Mouse (Mus musculus) lung, postnatal 25 days (tissue): ENCODE measurements around the gene Usf1.

Experiments
- DNase-seq: peaks from one replicate; pipeline ENCODE4 v3.0.0; 2022; ENCODE audit warnings: low spot score

Gene Usf1

GRCm38 (mm10) chr1:171410947-171411484, at the start of gene Usf1:
TSS of gene Usf1 (plus strand) at chr1:171411313.
- peak; percentile 96 for DNase-seq

GRCm38 (mm10) chr1:171365934-171366333, 45.2 kb upstream of the Usf1 start:
- DNase-seq: peak; percentile 37

DNA sequence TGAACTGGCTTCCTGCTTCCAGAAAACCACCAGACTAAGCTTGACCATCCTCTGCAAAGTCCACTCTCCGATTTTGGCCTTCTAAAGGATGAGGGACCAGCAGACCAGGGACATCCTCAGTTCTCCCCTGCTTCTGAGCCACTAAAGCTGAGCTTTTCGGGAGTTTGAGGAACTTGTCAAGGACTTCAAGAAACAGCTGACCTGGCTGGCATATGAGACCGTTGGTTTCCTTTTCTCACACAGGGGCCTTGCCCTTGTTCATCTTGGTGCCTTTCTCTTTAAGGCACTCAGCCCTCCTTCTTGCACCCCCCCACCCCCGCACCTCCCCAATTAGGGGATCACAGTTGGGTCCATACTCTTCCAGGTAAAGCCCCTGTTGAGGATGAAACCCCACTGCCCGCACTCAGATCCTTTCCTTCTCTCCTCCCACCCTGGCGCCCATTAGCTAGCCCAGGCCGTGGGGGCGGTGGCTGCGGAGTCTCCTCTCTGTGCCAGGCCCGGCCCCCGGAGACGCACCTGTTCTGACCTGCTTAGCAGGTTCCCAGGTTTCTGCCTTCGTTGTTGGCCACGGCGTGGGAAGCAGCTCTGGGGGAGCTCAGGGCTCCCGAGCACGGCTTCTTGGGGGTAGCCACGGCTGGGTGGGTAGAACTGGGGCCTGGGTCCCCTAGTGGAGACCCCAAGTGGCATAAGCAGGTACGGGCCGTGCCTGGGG, 41.1 kb upstream of the Usf1 start, which contains the start of gene Nectin4:
TSS of gene Nectin4 (plus strand) at position 255 of the 712 bp plus-strand sequence.
- peak; percentile 71 for DNase-seq

GRCm38 (mm10) chr1:171372880-171373279, 38.2 kb upstream of the Usf1 start:
- DNase-seq: no peak

DNA sequence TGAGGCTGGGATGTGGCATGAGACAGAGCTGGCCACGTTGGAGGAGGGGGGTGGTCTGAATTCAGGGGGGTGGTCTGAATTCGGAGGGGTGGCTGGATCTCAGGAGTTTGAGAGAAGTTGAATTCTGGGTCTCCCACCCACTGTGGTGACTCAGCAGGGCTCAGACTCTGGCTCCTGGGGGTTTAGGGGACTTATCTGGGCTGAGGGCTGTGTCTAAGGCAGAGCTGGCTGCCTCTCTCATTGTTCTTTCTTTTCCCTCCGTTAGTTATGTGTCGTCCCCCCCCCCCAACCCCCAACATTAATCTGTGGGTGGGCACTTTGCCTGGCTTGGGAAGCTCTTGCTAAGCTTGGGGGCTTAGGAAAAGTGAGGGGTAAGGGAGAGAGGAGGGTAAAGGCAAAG, 37.2 kb upstream of the Usf1 start:
- no peak for DNase-seq

DNA sequence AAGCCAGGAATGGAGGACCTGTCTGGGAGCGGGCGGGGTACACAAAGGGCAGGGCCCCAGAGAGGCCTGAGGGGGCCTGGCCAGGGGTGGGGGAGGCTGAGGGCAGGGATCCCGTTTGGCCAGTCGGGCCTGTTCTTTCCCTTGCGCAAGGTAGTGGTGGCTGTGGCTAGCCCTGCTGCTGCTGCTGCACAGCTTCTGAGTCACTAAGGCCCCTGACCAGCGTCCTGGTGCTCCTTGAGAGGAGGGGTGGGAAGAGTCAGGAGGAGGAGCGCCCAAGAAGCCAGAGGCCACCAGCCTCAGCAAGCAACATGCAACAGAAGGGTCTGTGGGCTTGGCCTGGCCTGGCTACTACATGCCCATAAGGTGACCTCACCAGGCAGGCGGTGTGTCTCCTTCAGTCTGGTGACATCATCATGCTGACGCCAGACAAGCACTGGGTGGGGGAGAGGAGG, 35.4 kb upstream of the Usf1 start:
- peak; percentile 81 for DNase-seq

GRCm38 (mm10) chr1:171378298-171378697, 32.8 kb upstream of the Usf1 start:
- DNase-seq: no peak

DNA sequence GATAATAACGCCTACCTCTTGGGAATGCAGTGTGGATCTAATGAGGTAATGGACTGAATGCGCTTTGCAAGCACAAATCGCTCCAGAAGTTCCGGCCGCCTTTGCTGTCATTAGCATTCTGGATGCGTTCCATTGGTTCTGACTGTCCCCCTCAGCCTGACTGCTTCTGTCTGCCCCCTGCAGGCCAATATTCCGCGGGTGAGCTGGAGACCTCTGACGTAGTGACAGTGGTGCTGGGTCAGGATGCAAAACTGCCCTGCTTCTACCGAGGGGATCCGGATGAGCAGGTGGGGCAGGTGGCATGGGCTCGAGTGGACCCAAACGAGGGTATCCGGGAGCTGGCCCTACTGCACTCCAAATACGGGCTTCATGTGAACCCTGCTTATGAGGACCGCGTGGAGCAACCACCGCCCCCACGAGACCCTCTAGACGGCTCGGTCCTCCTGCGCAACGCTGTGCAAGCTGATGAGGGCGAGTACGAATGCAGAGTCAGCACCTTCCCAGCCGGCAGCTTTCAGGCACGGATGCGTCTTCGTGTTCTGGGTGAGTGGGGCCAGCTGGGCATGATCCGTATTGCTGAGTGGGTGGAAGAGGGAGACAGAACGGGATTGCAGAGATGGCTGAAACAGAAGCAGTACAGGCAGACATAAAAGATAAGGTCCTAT, 31.0 kb upstream of the Usf1 start:
- DNase-seq: peak; percentile 88

DNA sequence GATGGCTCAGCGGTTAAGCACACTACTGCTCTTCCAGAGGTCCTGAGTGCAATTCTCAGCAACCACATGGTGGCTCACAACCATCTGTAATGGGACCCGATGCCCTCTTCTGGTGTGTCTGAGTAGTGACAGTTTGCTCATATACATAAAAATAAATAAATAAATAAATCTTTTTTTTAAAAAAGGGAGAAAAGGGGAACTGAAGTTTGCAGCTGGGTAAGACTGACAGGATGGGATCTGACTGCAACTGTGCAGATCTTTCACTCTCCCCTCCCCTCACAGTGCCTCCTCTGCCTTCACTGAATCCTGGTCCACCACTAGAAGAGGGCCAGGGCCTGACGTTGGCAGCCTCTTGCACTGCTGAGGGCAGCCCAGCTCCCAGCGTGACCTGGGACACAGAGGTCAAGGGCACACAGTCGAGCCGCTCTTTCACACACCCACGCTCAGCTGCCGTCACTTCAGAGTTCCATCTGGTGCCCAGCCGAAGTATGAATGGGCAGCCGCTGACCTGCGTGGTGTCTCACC, 29.0 kb upstream of the Usf1 start:
- DNase-seq: no peak

- no peak for DNase-seq
Measured at GRCm38 (mm10) chr1:171384361-171384760, 26.8 kb upstream of the Usf1 start.

- DNase-seq: no peak
Measured at GRCm38 (mm10) chr1:171385171-171385570, 25.9 kb upstream of the Usf1 start.

- no peak for DNase-seq
Measured at GRCm38 (mm10) chr1:171387099-171387498, 24.0 kb upstream of the Usf1 start.

- peak; percentile 89 for DNase-seq
Measured at GRCm38 (mm10) chr1:171388376-171389102, 22.6 kb upstream of the Usf1 start, which contains the start of gene Arhgap30. TSS of gene Arhgap30 (plus strand) at chr1:171388954.

DNA sequence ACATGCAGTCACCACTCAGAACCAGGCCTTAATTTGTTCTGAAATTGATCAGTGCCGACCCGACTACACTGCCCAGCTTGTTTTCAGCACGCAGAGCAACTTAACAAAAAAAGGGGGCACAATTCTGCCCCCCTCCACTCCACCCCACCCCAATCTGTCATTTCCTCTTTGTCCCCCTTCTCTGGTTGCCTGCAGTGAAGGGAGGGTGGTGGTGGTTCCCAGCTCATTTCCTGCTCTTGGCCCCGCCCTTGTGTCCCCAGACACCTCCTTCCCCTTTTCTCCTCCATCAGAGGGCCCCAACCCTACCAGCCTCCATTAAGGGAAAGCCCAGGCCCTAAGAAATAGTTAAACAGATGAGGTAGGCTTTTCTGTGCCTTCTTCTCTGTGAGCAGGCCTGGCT, 21.0 kb upstream of the Usf1 start:
- DNase-seq: peak; percentile 73

DNA sequence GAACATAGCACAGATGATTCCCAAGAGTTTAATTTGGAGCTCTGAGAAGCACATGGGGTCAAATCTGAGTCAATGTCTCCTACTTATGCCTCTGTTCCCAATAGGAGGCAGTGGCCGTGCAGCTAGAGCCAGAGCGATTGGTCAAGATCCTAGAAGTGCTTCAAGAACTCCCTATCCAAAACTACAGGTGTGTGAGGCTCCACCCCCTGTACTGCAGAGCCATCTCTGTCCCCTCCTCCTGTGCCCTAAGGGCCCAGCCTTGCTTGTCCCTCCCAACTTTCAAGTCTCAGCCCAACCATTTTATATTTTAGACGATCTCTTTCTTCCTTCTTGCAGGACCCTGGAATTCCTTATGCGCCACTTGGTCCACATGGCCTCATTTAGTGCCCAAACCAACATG, 9.3 kb upstream of the Usf1 start:
- DNase-seq: no peak

DNA sequence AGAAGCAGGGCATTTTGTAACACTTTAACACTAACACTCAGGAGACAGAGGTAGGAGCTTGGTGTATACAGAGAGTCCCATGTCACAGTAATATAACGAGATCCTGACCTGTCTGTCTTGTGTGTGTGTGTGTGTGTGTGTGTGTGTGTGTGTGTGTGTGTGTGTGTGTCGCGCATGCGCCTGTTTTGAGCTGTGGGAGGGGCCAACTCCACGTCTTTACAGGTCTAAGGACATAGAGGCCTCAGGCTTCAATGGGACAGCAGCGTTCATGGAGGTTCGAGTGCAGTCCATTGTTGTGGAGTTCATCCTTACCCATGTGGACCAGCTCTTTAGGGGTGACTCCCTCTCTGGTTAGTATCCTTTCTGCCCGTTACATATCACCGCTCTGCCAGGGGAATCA, 8.1 kb upstream of the Usf1 start:
- no peak for DNase-seq

DNA sequence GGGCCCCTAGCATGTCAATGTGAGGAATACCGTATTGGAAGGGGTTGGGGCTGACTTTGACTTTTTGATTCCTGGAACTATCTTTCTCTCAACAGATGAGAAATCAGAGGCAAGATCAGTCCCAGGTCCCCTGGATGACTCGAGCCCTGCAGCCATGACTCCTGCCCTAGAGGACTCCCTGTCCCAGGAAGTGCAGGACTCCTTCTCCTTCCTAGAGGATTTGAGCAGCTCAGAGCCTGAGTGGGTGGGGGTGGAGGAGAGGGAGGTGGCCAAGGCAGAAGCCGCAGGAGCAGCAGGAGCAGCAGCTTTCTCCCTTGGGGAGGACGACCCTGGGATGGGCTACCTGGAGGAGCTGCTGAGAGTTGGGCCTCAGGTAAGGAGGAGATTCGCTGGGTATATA, 3.9 kb upstream of the Usf1 start:
- DNase-seq: no peak

DNA sequence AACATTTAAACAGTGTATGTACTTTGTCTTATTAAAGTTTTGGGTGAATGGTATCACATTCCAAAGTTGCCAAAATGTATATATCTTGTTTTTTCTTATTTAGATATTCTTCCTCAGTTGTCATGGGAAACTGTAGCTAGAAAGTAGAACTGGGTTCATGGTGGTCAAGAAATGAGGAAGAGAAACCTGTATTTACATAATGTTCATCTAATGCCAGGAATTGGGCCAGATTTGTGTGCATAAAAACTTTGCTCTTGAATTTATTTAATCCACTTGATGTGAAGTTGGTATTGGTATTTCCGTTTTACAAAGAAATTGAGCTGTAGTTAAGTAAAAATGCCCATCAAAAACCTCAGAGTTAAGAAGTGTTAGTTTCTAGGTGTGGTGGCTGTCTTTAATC, 882 bp upstream of the Usf1 start:
- no peak for DNase-seq

DNA sequence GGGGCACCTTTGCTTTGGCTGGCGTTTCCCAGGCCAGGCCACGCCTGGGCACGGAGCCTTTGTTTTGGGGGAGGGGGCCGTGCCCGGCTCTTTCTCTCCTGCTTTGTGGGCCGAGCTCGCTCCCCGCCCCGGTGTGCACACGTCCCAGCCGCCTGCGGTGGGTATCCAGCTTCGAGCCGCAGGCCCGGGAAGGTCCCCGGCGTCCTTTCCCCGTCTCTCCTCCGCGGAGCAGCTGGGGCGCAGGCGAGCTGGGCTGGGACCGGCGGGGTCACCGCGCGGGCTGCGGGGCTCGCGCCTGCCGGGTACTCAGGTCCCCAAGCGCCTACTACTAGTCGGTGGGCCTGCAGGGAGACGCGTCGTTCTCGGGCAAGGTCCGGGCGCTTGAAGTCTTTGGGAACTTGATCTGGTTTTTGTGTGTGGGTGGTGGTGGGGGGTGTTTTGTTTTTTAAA, 404 bp downstream of the Usf1 start:
- no peak for DNase-seq

DNA sequence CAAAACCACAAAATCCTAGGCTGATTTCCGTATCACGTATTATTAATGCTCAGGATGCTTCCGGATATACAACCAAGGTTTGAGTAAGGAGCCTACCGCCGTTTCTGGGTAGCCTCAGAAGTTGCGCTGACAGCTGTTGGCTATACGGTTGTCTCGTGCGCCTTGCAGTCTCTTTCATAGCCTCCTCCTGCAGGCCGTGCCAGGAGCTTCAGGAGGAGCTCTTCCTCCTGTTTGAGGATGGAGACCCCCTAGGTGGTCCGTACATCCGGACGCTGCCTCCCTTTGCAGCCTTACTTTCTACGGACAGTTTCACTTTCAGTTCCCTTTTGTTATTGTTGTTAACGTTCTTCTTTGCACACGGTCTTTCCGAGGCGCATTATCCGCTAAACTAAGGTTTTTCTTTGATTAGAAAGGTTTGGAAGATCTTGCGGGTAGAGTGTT, 908 bp downstream of the Usf1 start:
- peak; percentile 56 for DNase-seq

- DNase-seq: peak; percentile 34
Measured at GRCm38 (mm10) chr1:171412446-171412845, 1.3 kb downstream of the Usf1 start.

- DNase-seq: no peak
Measured at GRCm38 (mm10) chr1:171413608-171414007, 2.5 kb downstream of the Usf1 start.
